Mouse (Mus musculus) spleen, adult 18-20 months (tissue): ENCODE measurements around the gene Cttn.

Experiments
- DNase-seq, 2 experiments: peaks; one replicate each; pipeline ENCODE4 v3.0.0; 2022; ENCODE audit warnings: mixed read lengths in 2 of 2

The Cttn gene

GRCm38 (mm10) chr7:144387537-144387936, 83.3 kb downstream of the Cttn start:
- no peak for DNase-seq
